ENCODE assay signal across 8 mouse cellular contexts in the genomic region with DNA sequence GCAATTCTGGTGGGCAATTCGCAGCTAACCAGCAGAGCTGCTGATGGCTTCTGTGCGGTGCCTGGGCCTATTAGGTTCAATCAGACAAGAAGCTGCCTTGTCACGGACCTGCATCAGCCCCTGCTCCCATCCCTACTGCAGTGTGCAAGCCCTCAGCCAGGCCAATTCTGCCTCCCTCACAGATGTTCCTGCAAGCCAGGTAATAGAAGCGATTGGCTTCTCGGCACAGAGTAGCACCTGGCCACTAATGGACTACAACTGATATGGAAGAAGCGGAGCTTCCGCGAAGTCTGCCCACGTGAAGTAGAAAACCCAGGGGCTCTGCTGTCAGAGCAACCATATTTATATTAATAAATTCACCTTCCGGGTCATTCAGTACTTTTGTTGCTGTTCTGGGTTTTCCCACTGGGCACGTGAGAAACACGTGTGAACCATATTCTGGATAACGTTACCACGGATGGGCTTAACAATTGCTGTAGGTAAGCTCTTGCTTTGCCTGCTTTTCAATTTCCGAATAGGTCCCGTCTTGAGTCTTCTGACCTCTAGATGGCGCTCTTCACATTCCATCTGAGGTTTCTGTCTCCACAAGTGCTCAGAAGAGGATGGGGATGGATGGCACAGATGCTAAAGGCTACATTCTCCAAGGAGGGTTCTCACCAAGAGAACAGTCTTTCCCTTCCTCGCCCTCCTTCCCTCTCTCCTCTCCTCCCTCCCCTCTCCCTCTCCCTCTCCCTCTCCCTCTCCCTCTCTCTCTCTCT. TPM values are rescaled to one million over a fixed set of nuclear protein-coding genes. Genes with fewer than 3 reads are reported as not detected.
DNase-seq lines count a peak whose midpoint lies in the region; ATAC-seq and TF ChIP-seq lines count a peak whose summit lies in the region.

No protein-coding gene starts in this region.

- H3K4me1 ChIP-seq in G1E (ENCODE audit: insufficient read depth, low read depth, low read length): no peaks in the 10 kb centered on the region
- no peaks in the 10 kb centered on the region for H3K4me1 ChIP-seq in intestine, postnatal 0 days (replicated peaks; ENCODE audit: control insufficient read depth, insufficient read depth, low read length)
- peaks cover 14% of the 10 kb centered on the region; the same call in 1 of the 2 replicates for H3K4me1 ChIP-seq in limb, embryonic 10.5 days
- H3K4me1 ChIP-seq in neural tube, embryonic 12.5 days: no peaks in the 10 kb centered on the region

- no peak for ATAC-seq in G1E (ENCODE audit: extremely low read depth, insufficient number of reproducible peaks, low FRiP score, poor library complexity, severe bottlenecking)
- ATAC-seq in intestine, postnatal 0 days: no peak
- peak; percentile 63 for ATAC-seq in neural tube, embryonic 12.5 days (ENCODE audit: low FRiP score, low read depth)

- H3K36me3 ChIP-seq in G1E (replicated peaks): no peaks in the 10 kb centered on the region
- H3K36me3 ChIP-seq in intestine, postnatal 0 days (ENCODE audit: control insufficient read depth, insufficient read depth): no peaks in the 10 kb centered on the region
- H3K36me3 ChIP-seq in limb, embryonic 10.5 days: no peaks in the 10 kb centered on the region
- H3K36me3 ChIP-seq in neural tube, embryonic 12.5 days: no peaks in the 10 kb centered on the region

- peak; percentile 30 for TF ChIP-seq CTCF in G1E (IDR thresholded peaks at IDR 0.05; ENCODE audit: low read depth, low read length)
- TF ChIP-seq CTCF in intestine, postnatal 0 days (IDR thresholded peaks at IDR 0.05; ENCODE audit: low read depth): peak; percentile 91

- WGBS in intestine, postnatal 0 days: 36% methylated on average over 18 of the region's 18 CpGs
- WGBS in limb, embryonic 10.5 days: 38% methylated on average over 18 of the region's 18 CpGs
- 32% methylated on average over 18 of the region's 18 CpGs for WGBS in neural tube, embryonic 12.5 days

- H3K4me3 ChIP-seq in G1E (ENCODE audit: low read depth, low read length): no peak overlapping the region
- H3K4me3 ChIP-seq in intestine, postnatal 0 days (ENCODE audit: low read depth, low read length): no peak overlapping the region
- H3K4me3 ChIP-seq in limb, embryonic 10.5 days: no peak overlapping the region
- H3K4me3 ChIP-seq in neural tube, embryonic 12.5 days: no peak overlapping the region

- no peak overlapping the region for H3K27ac ChIP-seq in intestine, postnatal 0 days (ENCODE audit: low read depth, low read length)
- H3K27ac ChIP-seq in limb, embryonic 10.5 days: 0 out of 2 replicates have a peak overlapping the region, but pooled peaks have one; percentile 14
- H3K27ac ChIP-seq in neural tube, embryonic 12.5 days: no peak overlapping the region

- DNase-seq in 416B (ENCODE audit: low read depth): peak; percentile 87
- no peak for DNase-seq in G1E (ENCODE audit: low spot score)
- peak; percentile 46 for DNase-seq in cerebellum, adult 9-10 months
- peak; percentile 31 to 62 for DNase-seq in frontal cortex, postnatal 25 days (ENCODE audit: low spot score in 2 of 2)
- DNase-seq in limb, embryonic 10.5 days (ENCODE audit: low spot score): peak; percentile 68
- DNase-seq in yolk sac, embryonic 10.5 days (ENCODE audit: low spot score): peak; percentile 21

- no peaks in the 10 kb centered on the region; the same call in 1 of the 2 replicates for H3K27me3 ChIP-seq in G1E (ENCODE audit: insufficient read depth, low read length)
- 0 out of 2 replicates have a peak, but pooled peaks cover 6% of the 10 kb centered on the region for H3K27me3 ChIP-seq in intestine, postnatal 0 days (replicated peaks; ENCODE audit: control insufficient read depth, insufficient read depth, low read length)
- H3K27me3 ChIP-seq in limb, embryonic 10.5 days (ENCODE audit: low read depth, poor library complexity, severe bottlenecking): peaks cover 16% of the 10 kb centered on the region
- H3K27me3 ChIP-seq in neural tube, embryonic 12.5 days (replicated peaks): no peaks in the 10 kb centered on the region

- no peak overlapping the region for H3K9ac ChIP-seq in intestine, postnatal 0 days (ENCODE audit: low read depth, low read length)
- H3K9ac ChIP-seq in neural tube, embryonic 12.5 days: no peak overlapping the region

- H3K4me2 ChIP-seq in intestine, postnatal 0 days (replicated peaks; ENCODE audit: low read depth): no peak overlapping the region
- peak overlapping the region; percentile 15; the same call in 1 of the 2 replicates for H3K4me2 ChIP-seq in neural tube, embryonic 12.5 days (replicated peaks)

- H3K9me3 ChIP-seq in G1E (replicated peaks): peaks cover 6% of the 10 kb centered on the region; the same call in 1 of the 2 replicates
- H3K9me3 ChIP-seq in intestine, postnatal 0 days (ENCODE audit: control insufficient read depth): no peaks in the 10 kb centered on the region
- no peaks in the 10 kb centered on the region for H3K9me3 ChIP-seq in limb, embryonic 10.5 days (replicated peaks)
- no peaks in the 10 kb centered on the region for H3K9me3 ChIP-seq in neural tube, embryonic 12.5 days

RNA-seq across cellular contexts. Expression of gene Cracr2a, which starts 19.3 kb away (rescaled TPM):
- total RNA-seq in G1E (2014; fragmentation: Nextera tagmentation) (not detected in 2 replicates), G1E (2017) (0.05 and 0.06 TPM in 2 replicates)
- not detected in 2 replicates for polyA plus RNA-seq in G1E (2012)
- 1.1 and 1.3 TPM in 2 replicates for polyA plus RNA-seq in intestine, postnatal 0 days (2015; fragmentation: Nextera tagmentation; extraction: Ambion mirVana)
- 1.8 and 2.1 TPM in 2 replicates for polyA plus RNA-seq in limb, embryonic 10.5 days (2016; fragmentation: Nextera tagmentation; extraction: Ambion mirVana)
- 0.81 and 1.3 TPM in 2 replicates for polyA plus RNA-seq in neural tube, embryonic 12.5 days (2016; fragmentation: Nextera tagmentation; extraction: Ambion mirVana)
